Mouse (Mus musculus): ENCODE results near the gene Tbxas1. TPM values are rescaled to one million over a fixed set of nuclear protein-coding genes. Genes with fewer than 3 reads are reported as not detected.

Gene Tbxas1
- polyA plus RNA-seq, 1 experiment from 2014 or later: 1.0 TPM

- ATAC-seq (replicated peaks; ENCODE audit: insufficient number of reproducible peaks, low FRiP score, low TSS enrichment, low read depth) (no peak), DNase-seq (ENCODE audit: low spot score) (no peak)
- H3K4me2 ChIP-seq (ENCODE audit: low read depth, low read length): no peak overlapping the region
- no peak overlapping the region for H3K9ac ChIP-seq (replicated peaks; ENCODE audit: low read length)
- H3K27me3 ChIP-seq (ENCODE audit: control insufficient read depth, insufficient read depth, low read length): no peaks in the 10 kb centered on the region
- 80% methylated on average over 11 of the region's 11 CpGs for WGBS
- no peaks in the 10 kb centered on the region for H3K9me3 ChIP-seq (replicated peaks; ENCODE audit: control insufficient read depth, low read length)
- no peaks in the 10 kb centered on the region for H3K36me3 ChIP-seq (replicated peaks; ENCODE audit: control insufficient read depth, insufficient read depth, low read depth, low read length)
- H3K4me1 ChIP-seq (ENCODE audit: control insufficient read depth, insufficient read depth, low read length): no peaks in the 10 kb centered on the region
- H3K4me3 ChIP-seq (ENCODE audit: low read depth, low read length): no peak overlapping the region
- H3K27ac ChIP-seq (replicated peaks; ENCODE audit: low read depth, low read length): no peak overlapping the region
Measured at GRCm38 (mm10) chr6:38980921-38981715, 105.9 kb downstream of the Tbxas1 start.

GRCm38 (mm10) chr6:38982071-38982470 lies 106.9 kb downstream of the Tbxas1 start:
- Histone ChIP-seq H3K4me3 (ENCODE audit: low read depth, low read length) (no peak overlapping the region), H3K27me3 (ENCODE audit: control insufficient read depth, insufficient read depth, low read length) (no peaks in the 10 kb centered on the region), H3K27ac (replicated peaks; ENCODE audit: low read depth, low read length) (no peak overlapping the region), H3K4me1 (ENCODE audit: control insufficient read depth, insufficient read depth, low read length) (no peaks in the 10 kb centered on the region), H3K9ac (replicated peaks; ENCODE audit: low read length) (no peak overlapping the region), H3K9me3 (replicated peaks; ENCODE audit: control insufficient read depth, low read length) (no peaks in the 10 kb centered on the region), H3K4me2 (ENCODE audit: low read depth, low read length) (no peak overlapping the region), H3K36me3 (replicated peaks; ENCODE audit: control insufficient read depth, insufficient read depth, low read depth, low read length) (no peaks in the 10 kb centered on the region)
- DNase-seq (ENCODE audit: low spot score) (no peak), ATAC-seq (replicated peaks; ENCODE audit: insufficient number of reproducible peaks, low FRiP score, low TSS enrichment, low read depth) (no peak)
- 94% methylated on average over 8 of the region's 8 CpGs for WGBS

DNA sequence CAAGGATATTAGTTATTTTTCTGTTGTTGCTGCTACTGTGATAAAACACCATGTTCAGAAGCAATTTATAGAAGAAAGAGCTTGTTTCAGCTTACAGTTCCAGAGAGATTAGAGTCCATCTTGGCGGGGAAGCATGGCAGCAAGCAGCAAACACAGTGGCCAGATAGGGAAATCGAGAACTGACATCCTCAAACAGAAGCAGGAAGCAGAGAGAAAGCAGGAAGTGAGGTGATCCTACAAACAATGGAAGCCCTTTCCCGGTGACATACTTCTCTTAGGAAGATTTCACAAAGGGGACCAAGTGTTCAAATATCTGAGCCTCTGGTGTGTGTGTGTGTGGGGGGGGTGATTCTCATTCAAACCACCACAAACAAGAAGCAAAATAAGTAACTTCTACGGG lies 107.5 kb downstream of the Tbxas1 start:
- no peak overlapping the region for H3K27ac ChIP-seq (replicated peaks; ENCODE audit: low read depth, low read length)
- no peaks in the 10 kb centered on the region for H3K36me3 ChIP-seq (replicated peaks; ENCODE audit: control insufficient read depth, insufficient read depth, low read depth, low read length)
- H3K4me3 ChIP-seq (ENCODE audit: low read depth, low read length): no peak overlapping the region
- no peak for DNase-seq (ENCODE audit: low spot score)
- no peak overlapping the region for H3K4me2 ChIP-seq (ENCODE audit: low read depth, low read length)
- H3K27me3 ChIP-seq (ENCODE audit: control insufficient read depth, insufficient read depth, low read length): no peaks in the 10 kb centered on the region
- no peaks in the 10 kb centered on the region for H3K4me1 ChIP-seq (ENCODE audit: control insufficient read depth, insufficient read depth, low read length)
- no peaks in the 10 kb centered on the region for H3K9me3 ChIP-seq (replicated peaks; ENCODE audit: control insufficient read depth, low read length)
- H3K9ac ChIP-seq (replicated peaks; ENCODE audit: low read length): no peak overlapping the region
- no peak for ATAC-seq (replicated peaks; ENCODE audit: insufficient number of reproducible peaks, low FRiP score, low TSS enrichment, low read depth)
- 76% methylated on average over 4 of the region's 4 CpGs for WGBS

- Histone ChIP-seq H3K27me3 (ENCODE audit: control insufficient read depth, insufficient read depth, low read length) (no peaks in the 10 kb centered on the region), H3K4me2 (ENCODE audit: low read depth, low read length) (no peak overlapping the region), H3K9ac (replicated peaks; ENCODE audit: low read length) (no peak overlapping the region), H3K9me3 (replicated peaks; ENCODE audit: control insufficient read depth, low read length) (no peaks in the 10 kb centered on the region), H3K4me3 (ENCODE audit: low read depth, low read length) (no peak overlapping the region), H3K27ac (replicated peaks; ENCODE audit: low read depth, low read length) (no peak overlapping the region), H3K36me3 (replicated peaks; ENCODE audit: control insufficient read depth, insufficient read depth, low read depth, low read length) (no peaks in the 10 kb centered on the region), H3K4me1 (ENCODE audit: control insufficient read depth, insufficient read depth, low read length) (no peaks in the 10 kb centered on the region)
- 70% methylated on average over 7 of the region's 7 CpGs for WGBS
- DNase-seq (ENCODE audit: low spot score) (no peak), ATAC-seq (replicated peaks; ENCODE audit: insufficient number of reproducible peaks, low FRiP score, low TSS enrichment, low read depth) (no peak)
Measured at GRCm38 (mm10) chr6:38983060-38983459, 107.9 kb downstream of the Tbxas1 start.

GRCm38 (mm10) chr6:38984626-38985025 lies 109.4 kb downstream of the Tbxas1 start:
- Histone ChIP-seq H3K36me3 (replicated peaks; ENCODE audit: control insufficient read depth, insufficient read depth, low read depth, low read length) (no peaks in the 10 kb centered on the region), H3K4me3 (ENCODE audit: low read depth, low read length) (no peak overlapping the region), H3K27me3 (ENCODE audit: control insufficient read depth, insufficient read depth, low read length) (no peaks in the 10 kb centered on the region), H3K9ac (replicated peaks; ENCODE audit: low read length) (no peak overlapping the region), H3K27ac (replicated peaks; ENCODE audit: low read depth, low read length) (no peak overlapping the region), H3K9me3 (replicated peaks; ENCODE audit: control insufficient read depth, low read length) (no peaks in the 10 kb centered on the region), H3K4me1 (ENCODE audit: control insufficient read depth, insufficient read depth, low read length) (no peaks in the 10 kb centered on the region), H3K4me2 (ENCODE audit: low read depth, low read length) (no peak overlapping the region)
- no peak for DNase-seq (ENCODE audit: low spot score)
- no peak for ATAC-seq (replicated peaks; ENCODE audit: insufficient number of reproducible peaks, low FRiP score, low TSS enrichment, low read depth)
- 70% methylated on average over 2 of the region's 2 CpGs for WGBS

GRCm38 (mm10) chr6:38986641-38987040 lies 111.4 kb downstream of the Tbxas1 start:
- Histone ChIP-seq H3K27me3 (ENCODE audit: control insufficient read depth, insufficient read depth, low read length) (no peaks in the 10 kb centered on the region), H3K9me3 (replicated peaks; ENCODE audit: control insufficient read depth, low read length) (no peaks in the 10 kb centered on the region), H3K4me2 (ENCODE audit: low read depth, low read length) (no peak overlapping the region), H3K36me3 (replicated peaks; ENCODE audit: control insufficient read depth, insufficient read depth, low read depth, low read length) (no peaks in the 10 kb centered on the region), H3K4me1 (ENCODE audit: control insufficient read depth, insufficient read depth, low read length) (no peaks in the 10 kb centered on the region), H3K9ac (replicated peaks; ENCODE audit: low read length) (no peak overlapping the region), H3K27ac (replicated peaks; ENCODE audit: low read depth, low read length) (no peak overlapping the region), H3K4me3 (ENCODE audit: low read depth, low read length) (no peak overlapping the region)
- ATAC-seq (replicated peaks; ENCODE audit: insufficient number of reproducible peaks, low FRiP score, low TSS enrichment, low read depth): no peak
- DNase-seq (ENCODE audit: low spot score): no peak
- whole genome bisulfite sequencing: 75% methylated on average over 10 of the region's 10 CpGs

DNA sequence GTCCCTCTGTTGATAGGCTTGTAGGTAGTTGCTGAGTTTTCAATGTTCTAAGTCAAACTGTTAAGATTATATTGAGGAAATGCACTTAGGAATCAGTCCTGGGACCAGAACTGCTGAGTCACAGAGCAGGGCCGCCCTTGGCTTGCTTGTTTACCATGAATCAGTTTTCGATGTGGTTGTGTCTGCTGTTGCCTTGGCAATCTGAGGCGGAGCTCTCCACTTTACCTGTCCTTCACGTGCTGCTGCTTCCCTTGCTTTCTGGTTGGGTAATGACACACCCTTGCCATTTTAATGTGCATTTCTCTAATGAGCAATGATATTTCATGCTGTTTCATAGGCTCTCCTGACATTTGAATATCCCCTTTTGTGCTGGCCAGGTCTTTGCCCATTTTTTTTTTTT lies 116.8 kb downstream of the Tbxas1 start:
- no peak for DNase-seq (ENCODE audit: low spot score)
- H3K27me3 ChIP-seq (ENCODE audit: control insufficient read depth, insufficient read depth, low read length): no peaks in the 10 kb centered on the region
- no peaks in the 10 kb centered on the region for H3K4me1 ChIP-seq (ENCODE audit: control insufficient read depth, insufficient read depth, low read length)
- WGBS: 49% methylated on average over 4 of the region's 4 CpGs
- no peak for ATAC-seq (replicated peaks; ENCODE audit: insufficient number of reproducible peaks, low FRiP score, low TSS enrichment, low read depth)
- H3K4me2 ChIP-seq (ENCODE audit: low read depth, low read length): no peak overlapping the region
- H3K4me3 ChIP-seq (ENCODE audit: low read depth, low read length): no peak overlapping the region
- no peak overlapping the region for H3K27ac ChIP-seq (replicated peaks; ENCODE audit: low read depth, low read length)
- no peaks in the 10 kb centered on the region for H3K36me3 ChIP-seq (replicated peaks; ENCODE audit: control insufficient read depth, insufficient read depth, low read depth, low read length)
- no peak overlapping the region for H3K9ac ChIP-seq (replicated peaks; ENCODE audit: low read length)
- no peaks in the 10 kb centered on the region for H3K9me3 ChIP-seq (replicated peaks; ENCODE audit: control insufficient read depth, low read length)

GRCm38 (mm10) chr6:38995774-38996173 lies 120.6 kb downstream of the Tbxas1 start:
- WGBS: 76% methylated on average over 3 of the region's 3 CpGs
- ATAC-seq (replicated peaks; ENCODE audit: insufficient number of reproducible peaks, low FRiP score, low TSS enrichment, low read depth): no peak
- H3K27ac ChIP-seq (replicated peaks; ENCODE audit: low read depth, low read length): no peak overlapping the region

More at GRCm38 (mm10) chr6:38995774-38996173, 120.6 kb downstream of the Tbxas1 start:
- no peak overlapping the region for H3K9ac ChIP-seq (replicated peaks; ENCODE audit: low read length)
- no peak overlapping the region for H3K4me3 ChIP-seq (ENCODE audit: low read depth, low read length)
- DNase-seq (ENCODE audit: low spot score): no peak
- no peaks in the 10 kb centered on the region for H3K9me3 ChIP-seq (replicated peaks; ENCODE audit: control insufficient read depth, low read length)
- H3K27me3 ChIP-seq (ENCODE audit: control insufficient read depth, insufficient read depth, low read length): no peaks in the 10 kb centered on the region
- H3K36me3 ChIP-seq (replicated peaks; ENCODE audit: control insufficient read depth, insufficient read depth, low read depth, low read length): no peaks in the 10 kb centered on the region; the same call in 1 of the 2 replicates
- H3K4me1 ChIP-seq (ENCODE audit: control insufficient read depth, insufficient read depth, low read length): no peaks in the 10 kb centered on the region
- no peak overlapping the region for H3K4me2 ChIP-seq (ENCODE audit: low read depth, low read length)

Measured in embryonic facial prominence, embryonic 11.5 days (tissue).